Mouse (Mus musculus) cortical plate, adult 2 months (tissue): Measurements from ENCODE around the gene Stab2. TPM values are rescaled to one million over a fixed set of nuclear protein-coding genes. Genes with fewer than 3 reads are reported as not detected.
A peak's percentile ranks its signal among the peaks of the same experiment; 100 is the strongest.

Source experiments
- H3K27ac ChIP-seq: fragments of 200-500 bp; 2 replicates; pipeline ENCODE4 v1.5.1; 2012; ENCODE audit warnings: low read length, control low read depth, inconsistent platforms; ENCODE audit not compliant: insufficient read depth
- H3K4me1 ChIP-seq: fragments of 200-500 bp; 2 replicates; pipeline ENCODE4 v1.6.1; 2011; ENCODE audit warnings: low read length; ENCODE audit not compliant: control insufficient read depth, insufficient read depth
- H3K4me3 ChIP-seq: fragments of 200-500 bp; 2 replicates; pipeline ENCODE4 v1.5.1; 2011; ENCODE audit warnings: mild to moderate bottlenecking, low read length, control low read depth; ENCODE audit not compliant: insufficient read depth
- CTCF ChIP-seq: fragments of 200-500 bp; IDR thresholded peaks from 2 replicates; pipeline ENCODE4 v1.5.1; 2011; ENCODE audit warnings: mild to moderate bottlenecking, control low read depth, low read length; ENCODE audit not compliant: insufficient read depth; ENCODE audit errors: extremely low read depth
- POLR2A ChIP-seq: fragments of 200-500 bp; IDR thresholded peaks from 2 replicates; pipeline ENCODE4 v1.6.1; 2011; ENCODE audit warnings: mild to moderate bottlenecking, low read length, control low read depth; ENCODE audit not compliant: insufficient read depth; ENCODE audit errors: extremely low read depth
- polyA plus RNA-seq: library from polyadenylated mRNA; depleted of rRNA; stranded (reverse); fragments of >200 nt; gene quantifications from 2 replicates; pipeline ENCODE4 v1.2.3, GENCODE M21; 2012

Gene Stab2
- polyA plus RNA-seq, 1 experiment, result 0.23 TPM

- H3K4me1 ChIP-seq, result peaks cover 3% of the 10 kb centered on the region; the same call in 1 of the 2 replicates
- H3K27ac ChIP-seq, result no peak overlapping the region
- H3K4me3 ChIP-seq, result no peak overlapping the region
- no peak for TF ChIP-seq POLR2A
- TF ChIP-seq CTCF, result no peak
Observed at GRCm38 (mm10) chr10:86992238-86992976, 15.4 kb downstream of the Stab2 start.

- TF ChIP-seq POLR2A (no peak), CTCF (no peak)
- peaks cover 3% of the 10 kb centered on the region; the same call in 1 of the 2 replicates for H3K4me1 ChIP-seq
- no peak overlapping the region for H3K4me3 ChIP-seq
- H3K27ac ChIP-seq, result no peak overlapping the region
Observed at GRCm38 (mm10) chr10:86990666-86991065, 17.2 kb downstream of the Stab2 start.

- Histone ChIP-seq H3K27ac (no peak overlapping the region), H3K4me1 (peaks cover 3% of the 10 kb centered on the region; the same call in 1 of the 2 replicates), H3K4me3 (no peak overlapping the region)
- TF ChIP-seq POLR2A, result no peak
- no peak for TF ChIP-seq CTCF
Observed at GRCm38 (mm10) chr10:86989838-86990237, 18.0 kb downstream of the Stab2 start.

- no peak overlapping the region for H3K27ac ChIP-seq
- no peak overlapping the region for H3K4me3 ChIP-seq
- TF ChIP-seq CTCF (0 out of 2 replicates have a peak, but pooled peaks have one; percentile 7), POLR2A (no peak)
- peaks cover 7% of the 10 kb centered on the region for H3K4me1 ChIP-seq
Observed at GRCm38 (mm10) chr10:86976001-86976726, 31.7 kb downstream of the Stab2 start.

- TF ChIP-seq POLR2A, result no peak
- no peak for TF ChIP-seq CTCF
- H3K4me3 ChIP-seq, result no peak overlapping the region
- no peak overlapping the region for H3K27ac ChIP-seq
- peaks cover 8% of the 10 kb centered on the region for H3K4me1 ChIP-seq
Observed at GRCm38 (mm10) chr10:86973276-86973675, 34.5 kb downstream of the Stab2 start.

- Histone ChIP-seq H3K4me1 (peaks cover 8% of the 10 kb centered on the region), H3K4me3 (no peak overlapping the region), H3K27ac (no peak overlapping the region)
- TF ChIP-seq CTCF (no peak), POLR2A (no peak)
Observed at GRCm38 (mm10) chr10:86972503-86972826, 35.4 kb downstream of the Stab2 start.

- H3K4me1 ChIP-seq, result peaks cover 8% of the 10 kb centered on the region
- TF ChIP-seq CTCF (peak; percentile 73), POLR2A (no peak)
- H3K27ac ChIP-seq, result no peak overlapping the region
- no peak overlapping the region for H3K4me3 ChIP-seq
Observed at GRCm38 (mm10) chr10:86971680-86972502, 35.9 kb downstream of the Stab2 start.

- TF ChIP-seq CTCF (no peak), POLR2A (no peak)
- Histone ChIP-seq H3K4me3 (no peak overlapping the region), H3K4me1 (peaks cover 4% of the 10 kb centered on the region; the same call in 1 of the 2 replicates), H3K27ac (no peak overlapping the region)
Observed at GRCm38 (mm10) chr10:86969346-86969745, 38.5 kb downstream of the Stab2 start.

- H3K4me3 ChIP-seq, result no peak overlapping the region
- H3K27ac ChIP-seq, result no peak overlapping the region
- no peaks in the 10 kb centered on the region for H3K4me1 ChIP-seq
- no peak for TF ChIP-seq POLR2A
- TF ChIP-seq CTCF, result no peak
Observed at GRCm38 (mm10) chr10:86961542-86962466, 46.0 kb downstream of the Stab2 start.
